Mouse (Mus musculus) thymus, adult 2 months (tissue): Measurements from ENCODE around the gene Gramd4.

ENCODE experiments used
- CTCF ChIP-seq: fragments of 200-500 bp; IDR thresholded peaks from 2 replicates; pipeline ENCODE4 v1.5.1; 2012; ENCODE audit warnings: mild to moderate bottlenecking, control low read depth, low read length, moderate library complexity, borderline replicate concordance; ENCODE audit not compliant: control insufficient read depth, poor library complexity, insufficient read depth; ENCODE audit errors: extremely low read depth
- POLR2A ChIP-seq: fragments of 200-500 bp; IDR thresholded peaks from 2 replicates; pipeline ENCODE4 v1.6.1; 2012; ENCODE audit warnings: mild to moderate bottlenecking, low read length, control low read depth, moderate library complexity; ENCODE audit not compliant: control insufficient read depth, poor library complexity, insufficient read depth; ENCODE audit errors: extremely low read depth

- TF ChIP-seq POLR2A (no peak), CTCF (no peak)
Measured at GRCm38 (mm10) chr15:86183484-86183883, 126.0 kb downstream of the Gramd4 start.
